Mouse (Mus musculus): ENCODE measurements at regions not wholly inside any gene's neighbourhood (a gene's known extent, or its start where the extent isn't known, plus 50 kb on each side); places are given as distances from the start of the nearest gene placed in this dataset.

DNA sequence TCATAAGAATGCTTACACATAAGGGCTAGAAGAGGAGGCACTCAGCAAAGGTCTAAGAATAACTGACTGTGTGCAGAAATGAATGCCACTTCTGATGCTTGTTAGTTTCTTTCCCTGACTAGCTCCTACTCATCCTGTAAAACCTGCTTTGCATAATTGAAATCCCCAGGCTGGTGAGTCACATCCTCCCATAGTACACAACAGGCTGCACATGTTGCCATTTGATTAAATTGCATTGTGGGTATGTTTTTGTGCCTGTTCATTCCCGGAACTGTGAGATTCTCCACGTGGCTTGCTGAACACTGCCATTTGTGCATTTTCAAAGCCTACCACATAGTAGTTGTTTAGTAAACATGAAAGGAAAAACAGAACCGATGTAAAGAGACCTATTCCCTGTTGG lies 516.7 kb upstream of the 2610301B20Rik start:
- no peak overlapping the region for H3K4me3 ChIP-seq (replicated peaks; ENCODE audit: insufficient read depth, low read depth, low read length)
- 77% methylated on average over 3 of the region's 3 CpGs for WGBS
- no peaks in the 10 kb centered on the region for H3K4me1 ChIP-seq (ENCODE audit: control insufficient read depth, insufficient read depth, low read length)
- no peak overlapping the region for H3K27ac ChIP-seq (ENCODE audit: insufficient read depth, low read length)
- no peaks in the 10 kb centered on the region for H3K27me3 ChIP-seq (ENCODE audit: control insufficient read depth, insufficient read depth, low read length)
- no peak for TF ChIP-seq CTCF (IDR thresholded peaks at IDR 0.05; ENCODE audit: borderline replicate concordance, insufficient read depth, low read depth, low read length)
- no peak for TF ChIP-seq POLR2A (IDR thresholded peaks at IDR 0.05; ENCODE audit: borderline replicate concordance, insufficient read depth, low read length)
- no peak for DNase-seq

DNA sequence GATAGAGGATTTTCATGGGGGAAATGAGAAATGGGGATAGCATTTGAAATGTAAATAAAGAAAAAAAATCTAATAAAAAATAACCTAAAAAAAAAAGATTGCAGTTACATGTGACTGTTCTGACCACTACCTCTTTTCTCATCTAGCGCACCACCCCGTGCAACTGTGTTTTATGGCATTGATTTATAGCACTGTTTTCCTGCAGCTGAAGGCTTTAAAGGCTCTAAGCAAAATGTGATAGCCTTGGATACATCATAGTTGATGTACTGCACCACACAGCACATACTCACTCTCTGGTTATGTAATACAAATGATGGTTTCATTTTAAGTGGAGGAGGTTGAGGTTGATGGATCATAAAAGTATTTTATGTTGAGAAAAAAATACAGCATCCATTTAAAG lies 484.5 kb upstream of the 2610301B20Rik start:
- H3K4me3 ChIP-seq (replicated peaks; ENCODE audit: insufficient read depth, low read depth, low read length) = no peak overlapping the region
- no peaks in the 10 kb centered on the region for H3K27me3 ChIP-seq (ENCODE audit: control insufficient read depth, insufficient read depth, low read length)
- H3K27ac ChIP-seq (ENCODE audit: insufficient read depth, low read length) = no peak overlapping the region
- TF ChIP-seq CTCF (IDR thresholded peaks at IDR 0.05; ENCODE audit: borderline replicate concordance, insufficient read depth, low read depth, low read length) (no peak), POLR2A (IDR thresholded peaks at IDR 0.05; ENCODE audit: borderline replicate concordance, insufficient read depth, low read length) (no peak)
- 92% methylated on average over 2 of the region's 2 CpGs for WGBS
- DNase-seq = no peak
- no peaks in the 10 kb centered on the region for H3K4me1 ChIP-seq (ENCODE audit: control insufficient read depth, insufficient read depth, low read length)

DNA sequence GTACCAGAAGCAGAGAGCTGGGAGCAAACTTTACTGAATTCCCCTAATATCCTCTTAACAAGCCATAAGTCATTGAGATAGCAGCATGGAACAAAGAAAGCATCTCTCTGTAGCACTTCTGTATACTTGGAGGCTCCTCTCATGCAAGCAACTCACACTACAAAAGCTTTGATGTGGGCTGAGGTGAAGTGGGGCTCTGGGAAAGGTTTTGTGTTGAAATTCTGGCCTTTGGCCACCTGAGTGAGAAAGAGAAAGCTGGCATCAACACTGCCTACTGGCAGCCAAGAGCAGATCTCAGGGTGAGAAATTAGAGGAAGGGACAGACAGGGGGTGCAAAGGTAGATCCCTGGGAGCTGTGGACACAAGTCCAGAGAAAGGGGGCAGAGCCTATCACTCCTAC lies 477.0 kb upstream of the 2610301B20Rik start:
- TF ChIP-seq CTCF (IDR thresholded peaks at IDR 0.05; ENCODE audit: borderline replicate concordance, insufficient read depth, low read depth, low read length) = no peak
- TF ChIP-seq POLR2A (IDR thresholded peaks at IDR 0.05; ENCODE audit: borderline replicate concordance, insufficient read depth, low read length) = no peak
- no peaks in the 10 kb centered on the region for H3K4me1 ChIP-seq (ENCODE audit: control insufficient read depth, insufficient read depth, low read length)
- DNase-seq = no peak

DNA sequence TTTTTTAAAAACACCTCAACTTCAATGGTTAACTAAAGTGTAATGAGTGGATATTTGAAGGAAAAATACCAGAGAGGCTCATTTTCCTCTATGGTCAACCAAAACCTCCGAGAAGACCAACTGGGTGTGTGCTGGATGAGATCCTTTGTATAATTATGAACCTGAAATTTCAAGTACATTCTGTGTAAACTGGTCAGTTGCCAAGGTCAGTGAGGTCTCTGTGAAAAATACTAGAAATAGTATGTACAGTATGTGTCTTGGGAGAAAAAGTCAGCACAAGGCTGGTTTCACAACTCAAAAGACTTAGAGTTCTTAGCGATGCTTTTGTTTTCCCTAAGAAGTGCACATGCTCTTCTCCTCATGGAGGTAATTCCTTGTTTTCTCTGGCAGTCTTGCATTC lies 476.2 kb upstream of the 2610301B20Rik start:
- WGBS = 85% methylated on average over 2 of the region's 2 CpGs
- Histone ChIP-seq H3K27me3 (ENCODE audit: control insufficient read depth, insufficient read depth, low read length) (no peaks in the 10 kb centered on the region), H3K27ac (ENCODE audit: insufficient read depth, low read length) (no peak overlapping the region), H3K4me3 (replicated peaks; ENCODE audit: insufficient read depth, low read depth, low read length) (no peak overlapping the region), H3K4me1 (ENCODE audit: control insufficient read depth, insufficient read depth, low read length) (no peaks in the 10 kb centered on the region)
- DNase-seq = no peak
- TF ChIP-seq POLR2A (IDR thresholded peaks at IDR 0.05; ENCODE audit: borderline replicate concordance, insufficient read depth, low read length) (no peak), CTCF (IDR thresholded peaks at IDR 0.05; ENCODE audit: borderline replicate concordance, insufficient read depth, low read depth, low read length) (no peak)

More for the DNA sequence above, 477.0 kb upstream of the 2610301B20Rik start:
- Histone ChIP-seq H3K27me3 (ENCODE audit: control insufficient read depth, insufficient read depth, low read length) (no peaks in the 10 kb centered on the region), H3K4me3 (replicated peaks; ENCODE audit: insufficient read depth, low read depth, low read length) (no peak overlapping the region), H3K27ac (ENCODE audit: insufficient read depth, low read length) (no peak overlapping the region)

DNA sequence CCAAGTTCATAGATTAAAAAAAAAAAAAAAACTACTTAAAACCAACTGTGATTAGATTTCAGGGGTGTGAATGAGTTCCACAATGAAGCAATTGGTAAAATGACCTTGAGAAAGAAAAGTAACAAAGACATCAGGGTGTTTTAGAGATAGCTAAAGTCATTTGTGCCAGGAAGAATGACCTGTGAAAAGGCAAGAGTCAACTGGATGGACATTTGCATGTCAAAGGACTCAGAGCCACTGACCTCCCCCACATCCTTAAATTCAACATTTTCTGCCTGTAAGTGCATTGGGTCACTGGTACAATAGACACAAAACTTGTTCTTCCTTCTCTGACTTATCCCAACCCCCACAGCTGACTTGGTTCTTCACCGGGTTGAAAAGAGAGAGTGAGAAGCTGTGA lies 474.6 kb upstream of the 2610301B20Rik start:
- no peaks in the 10 kb centered on the region for H3K27me3 ChIP-seq (ENCODE audit: control insufficient read depth, insufficient read depth, low read length)
- H3K4me3 ChIP-seq (replicated peaks; ENCODE audit: insufficient read depth, low read depth, low read length) = no peak overlapping the region
- H3K4me1 ChIP-seq (ENCODE audit: control insufficient read depth, insufficient read depth, low read length) = no peaks in the 10 kb centered on the region
- no peak overlapping the region for H3K27ac ChIP-seq (ENCODE audit: insufficient read depth, low read length)
- TF ChIP-seq CTCF (IDR thresholded peaks at IDR 0.05; ENCODE audit: borderline replicate concordance, insufficient read depth, low read depth, low read length) (no peak), POLR2A (IDR thresholded peaks at IDR 0.05; ENCODE audit: borderline replicate concordance, insufficient read depth, low read length) (no peak)
- no peak for DNase-seq
- 31% methylated on average over 1 of the region's 1 CpGs for WGBS

DNA sequence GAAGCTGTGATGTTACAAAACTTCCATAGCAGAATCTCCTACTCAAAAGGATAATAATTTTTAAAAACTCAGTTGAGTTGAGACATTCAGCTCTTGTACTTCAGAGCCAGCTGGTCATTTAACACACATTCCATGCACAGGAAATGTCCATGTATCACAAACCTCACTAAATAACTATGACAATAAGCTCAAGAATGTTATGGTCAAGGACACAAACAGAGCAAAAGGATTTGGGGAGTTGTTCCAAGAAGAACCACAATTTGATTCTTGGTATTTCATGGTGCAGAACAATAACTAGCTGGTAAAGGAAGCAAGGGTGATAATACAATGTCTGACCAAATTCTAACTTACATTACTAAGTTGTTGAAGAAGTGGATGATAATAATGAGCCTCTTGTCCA lies 471.4 kb upstream of the 2610301B20Rik start:
- Histone ChIP-seq H3K27me3 (ENCODE audit: control insufficient read depth, insufficient read depth, low read length) (no peaks in the 10 kb centered on the region), H3K4me1 (ENCODE audit: control insufficient read depth, insufficient read depth, low read length) (no peaks in the 10 kb centered on the region), H3K27ac (ENCODE audit: insufficient read depth, low read length) (no peak overlapping the region), H3K4me3 (replicated peaks; ENCODE audit: insufficient read depth, low read depth, low read length) (no peak overlapping the region)
- no peak for TF ChIP-seq POLR2A (IDR thresholded peaks at IDR 0.05; ENCODE audit: borderline replicate concordance, insufficient read depth, low read length)
- no peak for TF ChIP-seq CTCF (IDR thresholded peaks at IDR 0.05; ENCODE audit: borderline replicate concordance, insufficient read depth, low read depth, low read length)
- DNase-seq = no peak

DNA sequence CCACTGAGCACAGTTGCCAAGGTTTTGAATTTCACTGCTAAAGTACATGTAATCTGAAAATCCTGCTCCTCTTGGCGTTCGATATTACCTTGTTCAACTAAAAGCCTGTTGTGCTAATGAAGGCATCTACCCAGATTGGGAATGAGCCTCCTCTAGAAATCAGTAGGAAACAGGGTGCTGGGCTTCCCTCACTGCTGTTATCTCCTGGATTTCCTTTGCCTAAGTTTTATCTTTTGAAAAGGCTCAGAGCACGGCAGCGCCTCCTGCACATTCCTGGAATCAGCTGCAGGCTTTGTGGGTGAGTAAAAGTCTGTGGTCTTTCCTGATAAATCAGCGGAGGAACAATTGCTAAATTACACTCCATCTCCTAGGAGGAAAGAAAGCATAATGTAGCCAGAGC lies 469.9 kb upstream of the 2610301B20Rik start:
- DNase-seq = no peak
- no peaks in the 10 kb centered on the region for H3K4me1 ChIP-seq (ENCODE audit: control insufficient read depth, insufficient read depth, low read length)
- no peak overlapping the region for H3K4me3 ChIP-seq (replicated peaks; ENCODE audit: insufficient read depth, low read depth, low read length)
- no peak overlapping the region for H3K27ac ChIP-seq (ENCODE audit: insufficient read depth, low read length)
- no peaks in the 10 kb centered on the region for H3K27me3 ChIP-seq (ENCODE audit: control insufficient read depth, insufficient read depth, low read length)
- TF ChIP-seq POLR2A (IDR thresholded peaks at IDR 0.05; ENCODE audit: borderline replicate concordance, insufficient read depth, low read length) = no peak
- 73% methylated on average over 5 of the region's 5 CpGs for WGBS

DNA sequence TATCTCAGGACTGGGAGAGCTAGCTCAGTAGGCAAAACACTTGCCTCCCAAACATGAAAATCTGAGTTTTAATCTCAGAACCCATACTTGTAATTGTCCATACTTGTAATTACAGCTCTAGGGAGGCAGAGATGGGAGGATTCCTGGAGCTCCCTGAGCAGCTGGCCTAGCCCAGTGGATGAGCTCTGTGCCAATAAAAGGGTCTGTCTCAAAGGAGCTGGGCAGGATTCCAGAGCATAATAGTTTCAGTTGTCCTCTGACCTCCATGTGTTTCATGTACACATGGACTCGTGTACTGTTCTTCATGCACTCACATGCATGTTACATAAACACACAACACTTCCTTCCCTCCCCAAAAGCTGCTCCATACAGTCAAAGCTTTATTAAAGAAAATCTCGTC lies 469.2 kb upstream of the 2610301B20Rik start:
- TF ChIP-seq POLR2A (IDR thresholded peaks at IDR 0.05; ENCODE audit: borderline replicate concordance, insufficient read depth, low read length) = no peak
- no peak for TF ChIP-seq CTCF (IDR thresholded peaks at IDR 0.05; ENCODE audit: borderline replicate concordance, insufficient read depth, low read depth, low read length)
- WGBS = 42% methylated on average over 2 of the region's 2 CpGs
- no peak for DNase-seq
- Histone ChIP-seq H3K4me3 (replicated peaks; ENCODE audit: insufficient read depth, low read depth, low read length) (no peak overlapping the region), H3K27ac (ENCODE audit: insufficient read depth, low read length) (no peak overlapping the region), H3K4me1 (ENCODE audit: control insufficient read depth, insufficient read depth, low read length) (no peaks in the 10 kb centered on the region), H3K27me3 (ENCODE audit: control insufficient read depth, insufficient read depth, low read length) (no peaks in the 10 kb centered on the region)

DNA sequence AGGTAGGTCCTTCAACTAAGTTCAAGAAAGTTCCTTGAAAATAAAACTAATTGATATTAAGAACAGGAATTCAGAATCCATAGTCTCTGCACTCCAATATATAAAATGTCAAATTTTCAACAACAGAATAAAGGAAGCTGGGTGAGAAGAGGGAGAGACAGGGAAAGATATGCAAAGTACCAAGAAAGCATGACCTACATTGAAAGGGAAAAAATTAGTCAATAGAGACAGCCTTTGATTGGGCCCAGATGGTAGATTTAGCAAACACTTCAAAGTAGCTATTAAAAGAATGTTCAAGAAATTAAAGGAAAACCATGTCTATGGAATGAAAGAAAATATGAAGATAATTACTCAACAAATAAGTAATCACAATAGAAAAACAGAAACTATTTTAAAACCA lies 460.0 kb upstream of the 2610301B20Rik start:
- H3K27ac ChIP-seq (ENCODE audit: insufficient read depth, low read length) = no peak overlapping the region
- H3K4me1 ChIP-seq (ENCODE audit: control insufficient read depth, insufficient read depth, low read length) = no peaks in the 10 kb centered on the region
- H3K4me3 ChIP-seq (replicated peaks; ENCODE audit: insufficient read depth, low read depth, low read length) = no peak overlapping the region
- H3K27me3 ChIP-seq (ENCODE audit: control insufficient read depth, insufficient read depth, low read length) = no peaks in the 10 kb centered on the region
- no peak for DNase-seq
- no peak for TF ChIP-seq POLR2A (IDR thresholded peaks at IDR 0.05; ENCODE audit: borderline replicate concordance, insufficient read depth, low read length)
- TF ChIP-seq CTCF (IDR thresholded peaks at IDR 0.05; ENCODE audit: borderline replicate concordance, insufficient read depth, low read depth, low read length) = no peak

Data from cerebellum, adult 2 months (tissue).